Comparison of ENCODE assay signal across 8 mouse cellular contexts in the genomic region with DNA sequence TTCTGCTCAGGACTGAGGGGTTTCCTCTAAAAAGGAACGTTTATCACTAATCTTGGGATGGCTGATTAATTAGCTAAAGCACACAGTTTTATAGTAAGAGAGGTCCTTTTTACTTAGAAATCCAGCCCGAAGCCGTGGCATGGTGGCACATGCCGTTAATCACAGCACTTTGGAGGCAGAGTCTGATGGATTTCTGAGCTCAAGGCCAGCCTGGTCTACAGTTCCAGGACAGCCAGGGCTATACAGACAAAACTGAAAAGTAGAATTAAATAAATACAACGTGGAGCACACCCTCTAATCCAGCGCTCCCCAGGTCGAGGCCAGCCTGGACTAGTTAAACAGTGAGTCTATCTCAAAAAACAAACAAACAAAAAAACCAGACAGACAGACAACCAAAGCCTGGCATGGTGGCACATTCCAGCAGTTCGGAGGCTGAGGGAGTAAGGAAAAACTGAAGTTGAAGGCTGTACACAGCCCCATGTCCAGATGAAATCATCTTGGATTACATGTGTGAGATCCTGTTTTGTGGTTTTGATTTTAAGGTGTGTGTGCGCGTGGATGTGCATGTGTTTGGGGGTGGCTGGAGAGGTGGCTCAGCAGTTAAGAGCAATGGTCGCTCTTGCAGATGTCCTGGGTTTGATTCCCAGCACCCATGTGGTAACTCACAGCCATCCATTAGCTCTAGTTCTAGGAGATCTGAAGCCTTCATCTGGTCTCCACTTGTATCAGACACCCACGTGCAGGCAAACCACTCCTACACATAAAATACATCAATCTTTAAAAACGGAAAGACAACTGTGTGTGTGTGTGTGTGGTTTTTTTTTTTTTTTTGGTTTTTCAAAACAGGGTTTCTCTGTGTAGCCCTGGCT. TPM values are rescaled to one million over a fixed set of nuclear protein-coding genes. Genes with fewer than 3 reads are reported as not detected.
A peak's percentile ranks its signal among the peaks of the same experiment; 100 is the strongest.
DNase-seq lines count a peak whose midpoint lies in the region; ATAC-seq and TF ChIP-seq lines count a peak whose summit lies in the region.

No protein-coding gene starts in this region.

- no peaks in the 10 kb centered on the region for H3K36me3 ChIP-seq in forebrain, postnatal 0 days (ENCODE audit: insufficient read depth)
- no peaks in the 10 kb centered on the region for H3K36me3 ChIP-seq in liver, embryonic 16.5 days (ENCODE audit: control insufficient read depth, insufficient read depth)

- peak overlapping the region; percentile 24 for H3K27ac ChIP-seq in cerebellum, adult 2 months (ENCODE audit: insufficient read depth, low read length)
- H3K27ac ChIP-seq in forebrain, postnatal 0 days (ENCODE audit: low read depth, low read length), result peak overlapping the region; percentile 85
- H3K27ac ChIP-seq in liver, embryonic 16.5 days (ENCODE audit: low read length), result peak overlapping the region; percentile 76

- TF ChIP-seq CTCF in cerebellum, adult 2 months (IDR thresholded peaks at IDR 0.05; ENCODE audit: borderline replicate concordance, insufficient read depth, low read depth, low read length), result no peak
- no peak for TF ChIP-seq CTCF in forebrain, postnatal 0 days (IDR thresholded peaks at IDR 0.05; ENCODE audit: low read depth)

- DNase-seq in cerebellum, adult 2 months, result no peak
- DNase-seq in cerebellum, adult 11 months, result no peak
- DNase-seq in B cell, adult 2 months, result peak; percentile 54 to 58
- DNase-seq in forebrain, postnatal 0 days, result no peak
- DNase-seq in embryo, embryonic 10.5 days (ENCODE audit: low spot score), result no peak
- DNase-seq in layer of hippocampus, adult 18-20 months (ENCODE audit: low spot score in 2 of 2), result no peak
- no peak for DNase-seq in lung, postnatal 4 days

- no peaks in the 10 kb centered on the region for H3K9me3 ChIP-seq in forebrain, postnatal 0 days (ENCODE audit: low read length)
- H3K9me3 ChIP-seq in liver, embryonic 16.5 days (replicated peaks; ENCODE audit: control insufficient read depth, low read length), result no peaks in the 10 kb centered on the region

- ATAC-seq in forebrain, postnatal 0 days, result no peak
- ATAC-seq in liver, embryonic 16.5 days (ENCODE audit: low read depth), result no peak

- no peaks in the 10 kb centered on the region for H3K27me3 ChIP-seq in cerebellum, adult 2 months (ENCODE audit: control insufficient read depth, insufficient read depth, low read length)
- H3K27me3 ChIP-seq in forebrain, postnatal 0 days (ENCODE audit: insufficient read depth, low read length), result no peaks in the 10 kb centered on the region
- H3K27me3 ChIP-seq in liver, embryonic 16.5 days (ENCODE audit: control insufficient read depth, insufficient read depth, low read depth, low read length), result 0 out of 2 replicates have a peak, but pooled peaks cover 4% of the 10 kb centered on the region

- TF ChIP-seq POLR2A in cerebellum, adult 2 months (IDR thresholded peaks at IDR 0.05; ENCODE audit: borderline replicate concordance, insufficient read depth, low read length), result no peak

- WGBS in cerebellum, adult 2 months, result 68% methylated on average over 13 of the region's 13 CpGs
- 49% methylated on average over 13 of the region's 13 CpGs for WGBS in forebrain, postnatal 0 days
- WGBS in liver, embryonic 16.5 days (ENCODE audit: insufficient replicate concordance), result 38% methylated on average over 13 of the region's 13 CpGs

- H3K4me3 ChIP-seq in cerebellum, adult 2 months (replicated peaks; ENCODE audit: insufficient read depth, low read depth, low read length), result peak overlapping the region; percentile 56
- peak overlapping the region; percentile 38 for H3K4me3 ChIP-seq in forebrain, postnatal 0 days (ENCODE audit: low read depth, low read length)
- H3K4me3 ChIP-seq in liver, embryonic 16.5 days (ENCODE audit: low read depth, low read length), result peak overlapping the region; percentile 54

- H3K4me2 ChIP-seq in forebrain, postnatal 0 days (ENCODE audit: low read depth), result peak overlapping the region; percentile 61
- peak overlapping the region; percentile 65 for H3K4me2 ChIP-seq in liver, embryonic 16.5 days (ENCODE audit: low read depth, low read length)

- H3K4me1 ChIP-seq in cerebellum, adult 2 months (ENCODE audit: control insufficient read depth, insufficient read depth, low read length), result peaks cover 3% of the 10 kb centered on the region; the same call in 1 of the 2 replicates
- H3K4me1 ChIP-seq in forebrain, postnatal 0 days (ENCODE audit: insufficient read depth), result peaks cover 14% of the 10 kb centered on the region; the same call in 1 of the 2 replicates
- H3K4me1 ChIP-seq in liver, embryonic 16.5 days (ENCODE audit: control insufficient read depth, low read depth, low read length), result peaks cover 37% of the 10 kb centered on the region

- peak overlapping the region; percentile 57 for H3K9ac ChIP-seq in forebrain, postnatal 0 days
- H3K9ac ChIP-seq in liver, embryonic 16.5 days (ENCODE audit: low read depth, low read length), result peak overlapping the region; percentile 24; the same call in 1 of the 2 replicates

RNA-seq across cellular contexts. Expression of a gene that starts 0.9 kb away (rescaled TPM):
- 51.4 and 57.1 TPM in 2 replicates for polyA plus RNA-seq in cerebellum, adult 2 months (2012; rRNA removed)
- 49.4 and 71.3 TPM in 2 replicates for total RNA-seq in forebrain, postnatal 0 days (2014; rRNA removed)
- 51.4 and 52.9 TPM in 2 replicates for polyA plus RNA-seq in forebrain, postnatal 0 days (2015; fragmentation: Nextera tagmentation; extraction: Ambion mirVana)
- 123 and 131 TPM in 2 replicates for polyA plus RNA-seq in liver, embryonic 16.5 days (2015; fragmentation: Nextera tagmentation; extraction: Ambion mirVana)
- 10 to 100 TPM; 36.5 to 40.2 TPM for total RNA-seq in layer of hippocampus, adult 18-20 months (2021)

RNA-seq across cellular contexts. Expression of a gene that starts 21.5 kb away (rescaled TPM):
- polyA plus RNA-seq in cerebellum, adult 2 months (2012; rRNA removed), result 1.2 and 1.3 TPM in 2 replicates
- total RNA-seq in forebrain, postnatal 0 days (2014; rRNA removed), result 64.5 and 71.9 TPM in 2 replicates
- polyA plus RNA-seq in forebrain, postnatal 0 days (2015; fragmentation: Nextera tagmentation; extraction: Ambion mirVana), result 16.2 and 20.5 TPM in 2 replicates
- polyA plus RNA-seq in liver, embryonic 16.5 days (2015; fragmentation: Nextera tagmentation; extraction: Ambion mirVana), result 0.44 and 0.53 TPM in 2 replicates
- total RNA-seq in layer of hippocampus, adult 18-20 months (2021), result 1 to 10 TPM; 2.0 to 2.2 TPM

RNA-seq across cellular contexts. Expression of a gene that starts 37.4 kb away (rescaled TPM):
- polyA plus RNA-seq in cerebellum, adult 2 months (2012; rRNA removed), result 0.46 and 1.4 TPM in 2 replicates
- total RNA-seq in forebrain, postnatal 0 days (2014; rRNA removed), result not detected in 2 replicates
- 0.33 TPM in 1 of 2 replicates, not detected in the other for polyA plus RNA-seq in forebrain, postnatal 0 days (2015; fragmentation: Nextera tagmentation; extraction: Ambion mirVana)
- polyA plus RNA-seq in liver, embryonic 16.5 days (2015; fragmentation: Nextera tagmentation; extraction: Ambion mirVana), result 0.32 and 1.1 TPM in 2 replicates
- not detected for total RNA-seq in layer of hippocampus, adult 18-20 months (2021)

RNA-seq across cellular contexts. Expression of a gene that starts 42.2 kb away (rescaled TPM):
- polyA plus RNA-seq in cerebellum, adult 2 months (2012; rRNA removed), result 143 and 159 TPM in 2 replicates
- 52.2 and 55.5 TPM in 2 replicates for total RNA-seq in forebrain, postnatal 0 days (2014; rRNA removed)
- polyA plus RNA-seq in forebrain, postnatal 0 days (2015; fragmentation: Nextera tagmentation; extraction: Ambion mirVana), result 186 and 202 TPM in 2 replicates
- polyA plus RNA-seq in liver, embryonic 16.5 days (2015; fragmentation: Nextera tagmentation; extraction: Ambion mirVana), result 98.6 and 107 TPM in 2 replicates
- 100 to 1,000 TPM; 112 to 113 TPM for total RNA-seq in layer of hippocampus, adult 18-20 months (2021)

RNA-seq across cellular contexts. Expression of a gene that starts 42.9 kb away (rescaled TPM):
- 86.4 and 87.3 TPM in 2 replicates for polyA plus RNA-seq in cerebellum, adult 2 months (2012; rRNA removed)
- total RNA-seq in forebrain, postnatal 0 days (2014; rRNA removed), result 102 and 116 TPM in 2 replicates
- polyA plus RNA-seq in forebrain, postnatal 0 days (2015; fragmentation: Nextera tagmentation; extraction: Ambion mirVana), result 29.3 and 30.8 TPM in 2 replicates
- 14.8 and 16.4 TPM in 2 replicates for polyA plus RNA-seq in liver, embryonic 16.5 days (2015; fragmentation: Nextera tagmentation; extraction: Ambion mirVana)
- 100 to 1,000 TPM; 118 to 122 TPM for total RNA-seq in layer of hippocampus, adult 18-20 months (2021)

Comparison
In these comparisons a context has a peak if more than half of its experiments do, and no peak if none do; other contexts are left out.
1. DNase-seq: peak in B cell, adult 2 months (2 of 2); none in cerebellum, adult 2 months (0 of 2), cerebellum, adult 11 months (single experiment), forebrain, postnatal 0 days (single experiment), embryo, embryonic 10.5 days (single experiment), layer of hippocampus, adult 18-20 months (0 of 2) and lung, postnatal 4 days (0 of 2).
2. H3K27ac ChIP-seq: peak in every context shown above with its lines; median percentile 85 in forebrain, postnatal 0 days; 76 in liver, embryonic 16.5 days; 24 in cerebellum, adult 2 months.
3. Peak in every context shown above with its lines, with median percentiles within 50 percentile points of each other: H3K4me3 ChIP-seq.